Mouse (Mus musculus) myocyte (in vitro differentiated cells): ENCODE results near the gene Syt2.

Source experiments
- CEBPB ChIP-seq: IDR thresholded peaks from 2 replicates; pipeline ENCODE4 v1.6.1; 2011; ENCODE audit warnings: mild to moderate bottlenecking, moderate library complexity; ENCODE audit not compliant: poor library complexity, insufficient read depth, severe bottlenecking
- E2F4 ChIP-seq: IDR thresholded peaks from one replicate; pipeline ENCODE4 v1.6.1; 2011; ENCODE audit warnings: mild to moderate bottlenecking, control low read depth, moderate library complexity; ENCODE audit not compliant: insufficient read depth
- MAX ChIP-seq: IDR thresholded peaks from one replicate; pipeline ENCODE4 v1.6.1; 2011; ENCODE audit warnings: low read depth, mild to moderate bottlenecking, control low read depth
- MYOD1 ChIP-seq, 3 experiments: IDR thresholded peaks; one replicate each; pipeline ENCODE4 v1.6.1; 2011; ENCODE audit warnings: control low read depth in 2 of 3, low read depth in 2 of 3, mild to moderate bottlenecking in 2 of 3, moderate library complexity in 1 of 3; ENCODE audit not compliant: insufficient read length in 2 of 3, control insufficient read depth in 1 of 3
- MYOG ChIP-seq, 3 experiments: IDR thresholded peaks; one replicate each; pipeline ENCODE4 v1.6.1; 2011; ENCODE audit warnings: control low read depth in 2 of 3, low read depth in 2 of 3, mild to moderate bottlenecking in 2 of 3; ENCODE audit not compliant: insufficient read length in 2 of 3, control insufficient read depth in 1 of 3, insufficient read depth in 1 of 3
- POLR2A ChIP-seq: IDR thresholded peaks from one replicate; pipeline ENCODE4 v1.6.1; 2011; ENCODE audit warnings: low read depth, mild to moderate bottlenecking, control low read depth, moderate library complexity; ENCODE audit not compliant: insufficient read length
- POLR2AphosphoS2 ChIP-seq: IDR thresholded peaks from one replicate; pipeline ENCODE4 v1.6.1; 2011; ENCODE audit warnings: low read depth, control low read depth; ENCODE audit not compliant: insufficient read length
- REST ChIP-seq: IDR thresholded peaks from one replicate; pipeline ENCODE4 v1.6.1; 2011; ENCODE audit warnings: mild to moderate bottlenecking, control low read depth, moderate library complexity; ENCODE audit not compliant: insufficient read depth, insufficient read length
- TCF3 ChIP-seq: IDR thresholded peaks from one replicate; pipeline ENCODE4 v1.6.1; 2011; ENCODE audit warnings: low read depth, control low read depth; ENCODE audit not compliant: insufficient read length

DNA sequence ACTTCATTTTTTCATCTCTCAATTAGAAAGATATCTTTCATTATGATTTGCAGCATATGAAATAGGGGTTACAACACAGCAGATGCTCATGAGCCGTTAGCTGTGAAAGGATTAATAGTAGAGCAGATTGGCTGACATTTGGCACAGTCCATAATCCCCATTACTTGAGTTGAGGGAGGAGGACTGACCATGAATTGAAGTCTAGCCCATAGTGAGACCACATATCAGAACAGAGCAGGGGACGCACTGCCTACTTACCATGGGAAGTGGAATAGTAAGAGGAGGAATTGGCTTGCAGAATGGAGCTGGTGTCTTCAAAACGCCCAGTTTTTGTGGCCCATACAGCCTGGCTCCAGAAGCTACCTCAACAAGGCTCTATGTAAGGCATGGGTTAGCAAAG lies 150.1 kb downstream of the Syt2 start:
- TF ChIP-seq POLR2AphosphoS2: no peak
- no peak for TF ChIP-seq POLR2A
- TF ChIP-seq MYOG (IDR thresholded peaks at IDR 0.05; ENCODE audit: control insufficient read depth in 1 of 3, insufficient read depth in 1 of 3, insufficient read length in 2 of 3, low read depth in 2 of 3): no peak
- TF ChIP-seq E2F4: no peak
- no peak for TF ChIP-seq CEBPB
- TF ChIP-seq MAX: no peak
- no peak for TF ChIP-seq MYOD1 (IDR thresholded peaks at IDR 0.05; ENCODE audit: control insufficient read depth in 1 of 3, insufficient read length in 2 of 3, low read depth in 2 of 3)
- TF ChIP-seq TCF3: no peak
- no peak for TF ChIP-seq REST
